Mouse (Mus musculus) adipocyte (in vitro differentiated cells): ENCODE data around the gene Jaml.

ENCODE experiments used
- DNase-seq: peaks from one replicate; pipeline ENCODE4 v3.0.0-alpha.2; 2016; ENCODE audit warnings: low spot score

Gene Jaml

GRCm38 (mm10) chr9:45121769-45122168, 42.8 kb downstream of the Jaml start:
- DNase-seq = peak; percentile 54

- no peak for DNase-seq
Observed at GRCm38 (mm10) chr9:45122209-45122761, 43.3 kb downstream of the Jaml start.

- DNase-seq = no peak
Observed at GRCm38 (mm10) chr9:45125211-45125610, 46.2 kb downstream of the Jaml start.

GRCm38 (mm10) chr9:45126941-45127340, 48.0 kb downstream of the Jaml start:
- DNase-seq = no peak

- DNase-seq = no peak
Observed at GRCm38 (mm10) chr9:45130119-45130518, 51.1 kb downstream of the Jaml start.

- DNase-seq = peak; percentile 22
Observed at GRCm38 (mm10) chr9:45133484-45134310, 54.7 kb downstream of the Jaml start.

- DNase-seq = no peak
Observed at GRCm38 (mm10) chr9:45136442-45137169, 57.6 kb downstream of the Jaml start.

- no peak for DNase-seq
Observed at GRCm38 (mm10) chr9:45138191-45139032, 59.4 kb downstream of the Jaml start, which contains the start of gene Scn4b. Scn4b (plus strand) TSS chr9:45138395.

- DNase-seq = no peak
Observed at GRCm38 (mm10) chr9:45139082-45139481, 60.1 kb downstream of the Jaml start.

GRCm38 (mm10) chr9:45140945-45141344, 62.0 kb downstream of the Jaml start:
- no peak for DNase-seq

GRCm38 (mm10) chr9:45142686-45143085, 63.7 kb downstream of the Jaml start:
- DNase-seq = no peak

GRCm38 (mm10) chr9:45145533-45146266, 66.7 kb downstream of the Jaml start:
- DNase-seq = no peak

- DNase-seq = peak; percentile 38
Observed at GRCm38 (mm10) chr9:45146267-45146597, 67.2 kb downstream of the Jaml start.

- no peak for DNase-seq
Observed at GRCm38 (mm10) chr9:45150933-45151332, 72.0 kb downstream of the Jaml start.

GRCm38 (mm10) chr9:45153361-45153760, 74.4 kb downstream of the Jaml start:
- DNase-seq = no peak
